Mouse (Mus musculus): ENCODE measurements around the gene 4930596D02Rik. TPM values are rescaled to one million over a fixed set of nuclear protein-coding genes. Genes with fewer than 3 reads are reported as not detected.

Gene 4930596D02Rik
- not detected in 2 replicates for polyA plus RNA-seq (2015; fragmentation: Nextera tagmentation; extraction: Ambion mirVana)

- no peak for ATAC-seq (ENCODE audit: low read depth)
- no peaks in the 10 kb centered on the region for H3K36me3 ChIP-seq (ENCODE audit: control insufficient read depth, insufficient read depth, low read length)
- 71% methylated on average over 4 of the region's 4 CpGs for WGBS
- H3K27me3 ChIP-seq (ENCODE audit: control insufficient read depth, insufficient read depth, low read depth, low read length) = no peaks in the 10 kb centered on the region
- no peak within 1 kb of the TSS for H3K4me2 ChIP-seq (ENCODE audit: low read depth, low read length)
- no peak within 1 kb of the TSS for H3K9ac ChIP-seq (ENCODE audit: low read length)
- H3K27ac ChIP-seq (ENCODE audit: low read length) = no peak within 1 kb of the TSS
- no peaks in the 10 kb centered on the region for H3K4me1 ChIP-seq (replicated peaks; ENCODE audit: control insufficient read depth, insufficient read depth, low read length)
- H3K4me3 ChIP-seq (ENCODE audit: low read length) = no peak within 1 kb of the TSS
- H3K9me3 ChIP-seq (ENCODE audit: control insufficient read depth, low read length) = no peaks in the 10 kb centered on the region
Measured at GRCm38 (mm10) chr14:35811878-35812277, at the start of gene 4930596D02Rik. TSS of gene 4930596D02Rik (minus strand) at chr14:35811978.

GRCm38 (mm10) chr14:35853254-35853653 lies 41.5 kb upstream of the 4930596D02Rik start:
- Histone ChIP-seq H3K4me1 (replicated peaks; ENCODE audit: control insufficient read depth, insufficient read depth, low read length) (no peaks in the 10 kb centered on the region), H3K9me3 (ENCODE audit: control insufficient read depth, low read length) (no peaks in the 10 kb centered on the region), H3K4me2 (ENCODE audit: low read depth, low read length) (no peak overlapping the region), H3K9ac (ENCODE audit: low read length) (no peak overlapping the region), H3K27me3 (ENCODE audit: control insufficient read depth, insufficient read depth, low read depth, low read length) (no peaks in the 10 kb centered on the region), H3K36me3 (ENCODE audit: control insufficient read depth, insufficient read depth, low read length) (no peaks in the 10 kb centered on the region), H3K4me3 (ENCODE audit: low read length) (no peak overlapping the region), H3K27ac (ENCODE audit: low read length) (no peak overlapping the region)
- WGBS = 27% methylated on average over 1 of the region's 1 CpGs
- no peak for ATAC-seq (ENCODE audit: low read depth)

GRCm38 (mm10) chr14:35845271-35845670 lies 33.5 kb upstream of the 4930596D02Rik start:
- H3K4me2 ChIP-seq (ENCODE audit: low read depth, low read length) = no peak overlapping the region
- no peak for ATAC-seq (ENCODE audit: low read depth)
- H3K9ac ChIP-seq (ENCODE audit: low read length) = no peak overlapping the region
- H3K27ac ChIP-seq (ENCODE audit: low read length) = no peak overlapping the region
- H3K4me1 ChIP-seq (replicated peaks; ENCODE audit: control insufficient read depth, insufficient read depth, low read length) = no peaks in the 10 kb centered on the region
- no peak overlapping the region for H3K4me3 ChIP-seq (ENCODE audit: low read length)
- H3K36me3 ChIP-seq (ENCODE audit: control insufficient read depth, insufficient read depth, low read length) = no peaks in the 10 kb centered on the region
- no peaks in the 10 kb centered on the region for H3K9me3 ChIP-seq (ENCODE audit: control insufficient read depth, low read length)
- WGBS = 70% methylated on average over 6 of the region's 6 CpGs
- no peaks in the 10 kb centered on the region for H3K27me3 ChIP-seq (ENCODE audit: control insufficient read depth, insufficient read depth, low read depth, low read length)

- Histone ChIP-seq H3K36me3 (ENCODE audit: control insufficient read depth, insufficient read depth, low read length) (no peaks in the 10 kb centered on the region), H3K4me2 (ENCODE audit: low read depth, low read length) (no peak overlapping the region), H3K9me3 (ENCODE audit: control insufficient read depth, low read length) (no peaks in the 10 kb centered on the region), H3K27ac (ENCODE audit: low read length) (no peak overlapping the region), H3K4me3 (ENCODE audit: low read length) (no peak overlapping the region), H3K4me1 (replicated peaks; ENCODE audit: control insufficient read depth, insufficient read depth, low read length) (no peaks in the 10 kb centered on the region), H3K27me3 (ENCODE audit: control insufficient read depth, insufficient read depth, low read depth, low read length) (no peaks in the 10 kb centered on the region), H3K9ac (ENCODE audit: low read length) (no peak overlapping the region)
- no peak for ATAC-seq (ENCODE audit: low read depth)
- 61% methylated on average over 7 of the region's 7 CpGs for WGBS
Measured at GRCm38 (mm10) chr14:35842111-35842721, 30.4 kb upstream of the 4930596D02Rik start.

- no peak overlapping the region for H3K27ac ChIP-seq (ENCODE audit: low read length)
- no peak overlapping the region for H3K4me3 ChIP-seq (ENCODE audit: low read length)
- ATAC-seq (ENCODE audit: low read depth) = no peak
- WGBS = 42% methylated on average over 3 of the region's 3 CpGs
- no peak overlapping the region for H3K4me2 ChIP-seq (ENCODE audit: low read depth, low read length)
- no peaks in the 10 kb centered on the region for H3K27me3 ChIP-seq (ENCODE audit: control insufficient read depth, insufficient read depth, low read depth, low read length)
- no peaks in the 10 kb centered on the region for H3K9me3 ChIP-seq (ENCODE audit: control insufficient read depth, low read length)
- H3K36me3 ChIP-seq (ENCODE audit: control insufficient read depth, insufficient read depth, low read length) = no peaks in the 10 kb centered on the region
- H3K4me1 ChIP-seq (replicated peaks; ENCODE audit: control insufficient read depth, insufficient read depth, low read length) = no peaks in the 10 kb centered on the region
- no peak overlapping the region for H3K9ac ChIP-seq (ENCODE audit: low read length)
Measured at GRCm38 (mm10) chr14:35792656-35793213, 19.0 kb downstream of the 4930596D02Rik start.

GRCm38 (mm10) chr14:35780033-35780432 lies 31.7 kb downstream of the 4930596D02Rik start:
- no peak overlapping the region for H3K4me3 ChIP-seq (ENCODE audit: low read length)
- H3K27ac ChIP-seq (ENCODE audit: low read length) = no peak overlapping the region
- no peaks in the 10 kb centered on the region for H3K9me3 ChIP-seq (ENCODE audit: control insufficient read depth, low read length)
- no peaks in the 10 kb centered on the region for H3K36me3 ChIP-seq (ENCODE audit: control insufficient read depth, insufficient read depth, low read length)
- no peaks in the 10 kb centered on the region for H3K4me1 ChIP-seq (replicated peaks; ENCODE audit: control insufficient read depth, insufficient read depth, low read length)
- H3K9ac ChIP-seq (ENCODE audit: low read length) = no peak overlapping the region
- 71% methylated on average over 3 of the region's 3 CpGs for WGBS
- no peak for ATAC-seq (ENCODE audit: low read depth)
- H3K27me3 ChIP-seq (ENCODE audit: control insufficient read depth, insufficient read depth, low read depth, low read length) = no peaks in the 10 kb centered on the region
- no peak overlapping the region for H3K4me2 ChIP-seq (ENCODE audit: low read depth, low read length)

GRCm38 (mm10) chr14:35773306-35773705 lies 38.5 kb downstream of the 4930596D02Rik start:
- Histone ChIP-seq H3K4me1 (replicated peaks; ENCODE audit: control insufficient read depth, insufficient read depth, low read length) (no peaks in the 10 kb centered on the region), H3K27me3 (ENCODE audit: control insufficient read depth, insufficient read depth, low read depth, low read length) (no peaks in the 10 kb centered on the region), H3K4me3 (ENCODE audit: low read length) (no peak overlapping the region), H3K36me3 (ENCODE audit: control insufficient read depth, insufficient read depth, low read length) (no peaks in the 10 kb centered on the region), H3K9me3 (ENCODE audit: control insufficient read depth, low read length) (no peaks in the 10 kb centered on the region), H3K9ac (ENCODE audit: low read length) (no peak overlapping the region), H3K4me2 (ENCODE audit: low read depth, low read length) (no peak overlapping the region), H3K27ac (ENCODE audit: low read length) (no peak overlapping the region)
- ATAC-seq (ENCODE audit: low read depth) = no peak
- WGBS = 84% methylated on average over 1 of the region's 1 CpGs

Measured in lung, embryonic 16.5 days (tissue).